Mouse (Mus musculus) erythroblast, embryonic 14.5 days (primary cell): ENCODE measurements around the gene Igsf8.

ENCODE experiments used
- GATA1 ChIP-seq: IDR thresholded peaks from 2 replicates; pipeline ENCODE4 v1.6.1; 2012; ENCODE audit warnings: low read length, inconsistent platforms, mixed read lengths
- TAL1 ChIP-seq: IDR thresholded peaks from 3 replicates; pipeline ENCODE4 v1.6.1; 2012; ENCODE audit warnings: low read length, inconsistent platforms, mixed read lengths

DNA sequence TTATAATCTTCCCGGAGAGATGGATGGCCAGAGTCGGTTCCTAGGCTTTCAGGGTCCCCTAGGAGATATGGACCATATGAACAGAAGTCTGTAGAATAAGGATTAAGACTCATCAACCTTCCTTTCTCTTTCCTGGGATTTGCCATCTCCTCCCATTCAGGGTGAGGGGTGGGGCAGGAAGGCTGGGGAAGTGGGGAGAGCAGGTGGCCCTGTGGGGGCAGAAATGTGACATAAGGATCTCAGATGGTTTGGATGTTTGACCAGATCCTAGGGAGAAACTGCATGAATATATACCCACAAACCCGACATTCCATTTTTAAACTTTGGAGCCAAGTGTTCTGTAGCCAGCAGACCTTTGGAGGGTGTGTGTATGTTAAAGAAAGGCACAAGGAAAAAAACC, 66.6 kb downstream of the Igsf8 start:
- TF ChIP-seq GATA1 (no peak), TAL1 (no peak)
